Mouse (Mus musculus) lung, adult 2 months (tissue): ENCODE measurements around the gene Ddah2.

Experiments used
- CTCF ChIP-seq: fragments of 200-500 bp; IDR thresholded peaks from 2 replicates; pipeline ENCODE4 v1.5.1; 2011; ENCODE audit warnings: mild to moderate bottlenecking, low read length, control low read depth; ENCODE audit not compliant: insufficient read depth
- POLR2A ChIP-seq: fragments of 200-500 bp; IDR thresholded peaks from 2 replicates; pipeline ENCODE4 v1.6.1; 2011; ENCODE audit warnings: low read depth, mild to moderate bottlenecking, control low read depth, low read length, borderline replicate concordance; ENCODE audit errors: extremely low read depth

GRCm38 (mm10) chr17:35083929-35084497 is 25.2 kb downstream of the Ddah2 start:
- TF ChIP-seq CTCF (no peak), POLR2A (no peak)
